Mouse (Mus musculus): ENCODE results near the gene Atad5. TPM values are rescaled to one million over a fixed set of nuclear protein-coding genes. Genes with fewer than 3 reads are reported as not detected.
A peak's percentile ranks its signal among the peaks of the same experiment; 100 is the strongest.

Atad5 gene
- total RNA-seq, 2 experiments from 2014 or later, result 3.1 to 3.6 TPM

DNA sequence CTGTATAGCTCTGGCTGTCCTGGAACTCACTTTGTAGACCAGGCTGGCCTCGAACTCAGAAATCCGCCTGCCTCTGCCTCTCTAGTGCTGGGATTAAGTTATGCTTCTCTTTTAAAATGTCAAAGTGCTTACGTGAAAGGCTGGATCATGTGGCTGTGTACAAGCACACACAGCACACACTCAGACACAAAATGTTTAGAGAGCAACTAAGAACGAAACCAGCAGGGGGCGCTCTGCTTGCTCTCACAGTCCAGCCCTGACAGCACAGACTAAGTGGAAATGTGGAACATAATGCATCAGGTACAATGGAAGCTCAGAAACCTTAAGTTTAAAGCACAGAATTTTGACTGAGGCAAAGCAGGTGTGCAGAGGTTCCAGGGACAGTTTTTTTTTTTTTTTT lies 2.4 kb upstream of the Atad5 start:
- intact Hi-C loops (cut with DNase I), result loop anchor here (5.0 kb wide), 1 partner anchor 55 kb away; the partner anchor contains the start of gene Tefm
- peak; percentile 88 for TF ChIP-seq CTCF (IDR thresholded peaks at IDR 0.05)
- Histone ChIP-seq H3K27ac (no peak overlapping the region), H3K4me3 (no peak overlapping the region)
- peak; percentile 72 to 80 for DNase-seq (ENCODE audit: extremely low spot score in 1 of 2, low spot score in 2 of 2)

GRCm38 (mm10) chr11:80089817-80090214 lies 616 bp downstream of the Atad5 start:
- intact Hi-C loops (cut with DNase I), result loop anchor here (5.0 kb wide), 1 partner anchor 52 kb away; the partner anchor contains the start of gene Tefm
- Histone ChIP-seq H3K4me3 (peak overlapping the region; percentile 97), H3K27ac (no peak overlapping the region)
- no peak for TF ChIP-seq CTCF (IDR thresholded peaks at IDR 0.05)
- DNase-seq (ENCODE audit: extremely low spot score in 1 of 2, low spot score in 2 of 2), result no peak

GRCm38 (mm10) chr11:80090555-80091164 lies 1.5 kb downstream of the Atad5 start:
- no peak for DNase-seq (ENCODE audit: extremely low spot score in 1 of 2, low spot score in 2 of 2)
- no peak for TF ChIP-seq CTCF (IDR thresholded peaks at IDR 0.05)
- Histone ChIP-seq H3K4me3 (no peak overlapping the region), H3K27ac (no peak overlapping the region)
- intact Hi-C loops (cut with DNase I), result no loop called here

DNA sequence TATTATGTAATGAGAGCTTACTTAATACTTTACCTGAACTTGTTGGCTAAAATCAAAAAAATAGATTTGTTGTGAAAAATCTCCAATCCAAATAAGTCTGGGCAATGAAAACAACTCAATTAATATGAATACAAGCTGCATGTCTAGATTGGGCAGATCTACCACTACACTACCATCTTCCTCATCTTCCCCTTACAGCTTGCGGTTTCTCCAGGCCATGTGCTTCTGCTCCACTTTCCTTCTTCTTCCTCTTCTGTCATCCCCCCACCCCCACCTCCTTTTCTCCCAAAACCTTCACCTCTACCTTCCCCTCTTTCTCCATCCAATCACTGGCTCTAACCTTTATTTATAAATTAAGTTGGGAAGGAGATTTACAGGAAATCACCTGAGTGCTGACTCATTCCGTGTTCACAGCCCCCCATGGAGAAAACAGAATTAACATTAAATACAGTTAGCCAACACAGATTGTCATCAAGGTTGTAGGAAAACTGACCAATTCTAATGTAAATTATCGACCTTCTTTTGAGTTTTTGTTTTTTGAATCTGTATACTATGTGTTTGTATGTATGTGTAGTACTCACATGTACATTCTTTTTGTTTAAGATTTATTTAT lies 9.3 kb downstream of the Atad5 start:
- no peak for TF ChIP-seq CTCF (IDR thresholded peaks at IDR 0.05)
- no peak for DNase-seq (ENCODE audit: extremely low spot score in 1 of 2, low spot score in 2 of 2)
- H3K27ac ChIP-seq, result no peak overlapping the region
- intact Hi-C loops (cut with DNase I), result no loop called here
- no peak overlapping the region for H3K4me3 ChIP-seq

DNA sequence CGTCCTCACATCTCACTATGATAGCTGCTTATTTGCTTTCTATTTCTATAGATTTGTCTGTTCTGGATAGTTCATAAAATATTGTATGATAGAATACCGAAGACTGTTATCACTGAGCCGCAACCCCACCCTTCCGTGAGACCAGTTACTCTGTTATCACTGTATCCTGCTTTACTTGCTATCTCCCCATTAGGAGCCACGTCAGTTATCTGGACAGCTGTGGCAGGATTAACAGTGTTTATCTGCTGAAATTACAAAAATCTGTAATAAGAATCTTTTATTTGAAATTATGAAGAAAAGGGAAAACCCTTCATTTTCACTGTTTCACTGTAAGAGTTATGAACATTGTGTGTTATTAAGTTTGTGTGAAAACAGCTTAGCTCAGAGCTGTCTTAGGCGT lies 12.1 kb downstream of the Atad5 start:
- no peak overlapping the region for H3K4me3 ChIP-seq
- no peak for DNase-seq (ENCODE audit: extremely low spot score in 1 of 2, low spot score in 2 of 2)
- intact Hi-C loops (cut with DNase I), result no loop called here
- H3K27ac ChIP-seq, result no peak overlapping the region
- TF ChIP-seq CTCF (IDR thresholded peaks at IDR 0.05), result no peak

DNA sequence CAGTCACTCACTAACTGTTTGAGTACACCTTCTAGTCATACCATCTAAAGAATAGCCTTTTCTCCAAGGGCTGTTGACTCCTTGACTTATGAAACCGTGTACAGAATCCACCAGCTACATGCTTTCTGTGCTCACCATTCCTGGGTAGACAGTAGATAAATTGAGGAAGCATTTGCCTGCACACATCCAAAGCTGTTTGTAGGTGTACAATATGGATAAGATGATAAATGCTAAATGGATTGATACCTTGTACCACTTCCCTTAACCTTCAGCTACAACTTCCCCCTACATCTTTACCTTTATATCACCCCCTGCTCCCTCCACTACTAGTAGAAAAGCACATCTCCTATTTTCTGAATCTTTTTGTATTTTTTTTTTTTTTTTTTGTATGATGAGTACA lies 15.2 kb downstream of the Atad5 start:
- Histone ChIP-seq H3K27ac (no peak overlapping the region), H3K4me3 (no peak overlapping the region)
- intact Hi-C loops (cut with DNase I), result no loop called here
- DNase-seq (ENCODE audit: extremely low spot score in 1 of 2, low spot score in 2 of 2), result no peak
- TF ChIP-seq CTCF (IDR thresholded peaks at IDR 0.05), result no peak

GRCm38 (mm10) chr11:80116411-80116810 lies 27.2 kb downstream of the Atad5 start:
- Histone ChIP-seq H3K4me3 (no peak overlapping the region), H3K27ac (no peak overlapping the region)
- DNase-seq (ENCODE audit: extremely low spot score in 1 of 2, low spot score in 2 of 2), result no peak
- TF ChIP-seq CTCF (IDR thresholded peaks at IDR 0.05), result no peak
- intact Hi-C loops (cut with DNase I), result no loop called here

DNA sequence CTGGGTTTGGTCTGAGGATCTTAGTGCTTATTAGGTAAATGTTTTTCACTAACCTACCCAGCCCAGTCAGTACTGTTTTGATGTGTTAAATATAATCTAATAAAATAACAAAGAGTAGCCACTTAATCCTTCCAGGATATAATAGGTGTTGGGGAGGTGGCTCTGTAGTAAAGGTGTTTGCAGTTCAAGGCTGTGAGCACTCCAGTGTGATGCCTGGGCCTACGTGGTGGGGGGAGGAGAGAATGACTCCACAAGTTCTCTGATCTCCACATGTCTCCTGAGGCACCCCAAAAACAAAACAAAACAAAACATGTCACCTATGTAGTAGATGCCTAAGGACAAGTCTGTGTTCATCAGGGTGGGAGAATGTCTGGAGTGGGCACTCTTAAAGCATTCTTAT lies 42.9 kb downstream of the Atad5 start:
- no peak for DNase-seq (ENCODE audit: extremely low spot score in 1 of 2, low spot score in 2 of 2)
- Histone ChIP-seq H3K27ac (no peak overlapping the region), H3K4me3 (no peak overlapping the region)
- intact Hi-C loops (cut with DNase I), result no loop called here
- no peak for TF ChIP-seq CTCF (IDR thresholded peaks at IDR 0.05)

GRCm38 (mm10) chr11:80134744-80135143 lies 45.5 kb downstream of the Atad5 start:
- no peak for DNase-seq (ENCODE audit: extremely low spot score in 1 of 2, low spot score in 2 of 2)
- no peak overlapping the region for H3K27ac ChIP-seq
- no peak overlapping the region for H3K4me3 ChIP-seq
- TF ChIP-seq CTCF (IDR thresholded peaks at IDR 0.05), result no peak
- intact Hi-C loops (cut with DNase I), result no loop called here

- no peak overlapping the region for H3K4me3 ChIP-seq
Observed at GRCm38 (mm10) chr11:80135954-80136683, 46.9 kb downstream of the Atad5 start.

GRCm38 (mm10) chr11:80136786-80137185 lies 47.6 kb downstream of the Atad5 start:
- intact Hi-C loops (cut with DNase I), result no loop called here
- no peak overlapping the region for H3K4me3 ChIP-seq
- no peak for TF ChIP-seq CTCF (IDR thresholded peaks at IDR 0.05)
- H3K27ac ChIP-seq, result no peak overlapping the region
- no peak for DNase-seq (ENCODE audit: extremely low spot score in 1 of 2, low spot score in 2 of 2)

More at GRCm38 (mm10) chr11:80135954-80136683, 46.9 kb downstream of the Atad5 start:
- intact Hi-C loops (cut with DNase I), result no loop called here
- DNase-seq (ENCODE audit: extremely low spot score in 1 of 2, low spot score in 2 of 2), result no peak
- no peak overlapping the region for H3K27ac ChIP-seq
- no peak for TF ChIP-seq CTCF (IDR thresholded peaks at IDR 0.05)

GRCm38 (mm10) chr11:80137773-80138172 lies 48.6 kb downstream of the Atad5 start:
- DNase-seq (ENCODE audit: extremely low spot score in 1 of 2, low spot score in 2 of 2), result no peak
- no peak overlapping the region for H3K27ac ChIP-seq
- H3K4me3 ChIP-seq, result no peak overlapping the region
- intact Hi-C loops (cut with DNase I), result no loop called here
- no peak for TF ChIP-seq CTCF (IDR thresholded peaks at IDR 0.05)
